Mouse (Mus musculus) skeletal muscle tissue, adult 2 months (tissue): Measurements from ENCODE around the gene Cox6b1.
A peak's percentile ranks its signal among the peaks of the same experiment; 100 is the strongest.

Experiments
- DNase-seq: peaks from one replicate; pipeline ENCODE4 v3.0.0-alpha.2; 2012; ENCODE audit warnings: low read depth, low spot score

The Cox6b1 gene

GRCm38 (mm10) chr7:30610043-30610442, 15.9 kb downstream of the Cox6b1 start:
- no peak for DNase-seq

- no peak for DNase-seq
Measured at GRCm38 (mm10) chr7:30608476-30608875, 17.5 kb downstream of the Cox6b1 start.

GRCm38 (mm10) chr7:30607706-30608309, 18.1 kb downstream of the Cox6b1 start:
- DNase-seq = no peak

DNA sequence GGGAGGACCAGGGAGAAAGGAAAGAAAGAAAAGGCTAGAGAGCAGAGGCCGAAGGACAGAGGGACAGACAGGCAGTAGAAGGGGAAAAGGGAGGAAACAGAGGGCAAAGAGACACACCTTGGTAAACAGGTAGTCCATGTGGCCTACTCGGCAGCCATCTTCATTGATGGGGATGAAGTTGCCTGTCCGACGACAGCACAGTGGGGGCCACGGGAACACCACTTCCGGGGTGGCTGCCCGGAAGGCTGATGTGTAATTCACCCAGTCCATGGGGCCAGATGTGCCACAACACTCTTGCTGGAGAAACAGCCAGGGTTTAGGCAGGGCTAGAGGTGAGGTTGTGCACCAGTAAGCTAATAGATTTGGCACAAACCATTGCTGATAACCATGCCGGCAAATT, 21.0 kb downstream of the Cox6b1 start:
- DNase-seq = no peak

GRCm38 (mm10) chr7:30604424-30604823, 21.5 kb downstream of the Cox6b1 start:
- no peak for DNase-seq

DNA sequence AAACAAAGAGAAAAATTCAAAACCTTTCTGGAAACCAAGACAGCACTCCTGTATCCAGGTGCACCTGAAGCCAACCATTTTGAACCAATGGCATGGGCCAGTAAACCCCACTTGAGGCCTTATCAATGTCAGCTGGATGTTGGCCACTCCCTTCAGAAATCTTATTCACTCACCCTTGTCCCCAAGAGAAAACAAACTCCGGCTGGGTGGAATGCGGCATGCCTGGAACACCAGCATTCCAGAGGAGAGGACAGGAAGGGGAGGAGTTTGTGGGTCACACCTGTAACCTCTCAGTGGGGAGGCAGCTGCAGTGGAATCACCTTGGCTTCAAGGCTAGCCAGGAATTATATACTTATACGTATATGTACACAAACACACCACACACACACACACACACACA, 23.4 kb downstream of the Cox6b1 start:
- no peak for DNase-seq

DNA sequence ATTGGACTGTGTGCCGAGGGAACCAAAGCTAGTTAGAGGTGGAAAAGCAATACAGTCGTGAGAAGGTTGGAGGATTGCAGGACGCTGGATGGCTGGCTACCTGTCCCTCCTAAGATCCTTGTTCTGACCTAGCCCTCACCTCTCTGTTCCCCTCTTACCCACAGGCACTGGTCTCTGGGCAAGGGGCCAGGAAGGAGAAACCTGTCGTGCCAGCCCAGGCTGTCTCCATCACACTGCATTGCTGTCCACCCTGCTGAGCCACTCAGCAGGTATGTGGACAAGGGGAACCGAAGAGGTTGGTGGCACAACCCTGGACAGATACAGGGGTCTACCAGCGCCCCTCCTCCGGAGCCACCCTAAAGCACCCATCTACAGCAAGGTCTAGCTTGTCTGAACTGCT, 25.3 kb downstream of the Cox6b1 start:
- no peak for DNase-seq

GRCm38 (mm10) chr7:30599933-30600353, 26.0 kb downstream of the Cox6b1 start:
- DNase-seq = peak; percentile 82

DNA sequence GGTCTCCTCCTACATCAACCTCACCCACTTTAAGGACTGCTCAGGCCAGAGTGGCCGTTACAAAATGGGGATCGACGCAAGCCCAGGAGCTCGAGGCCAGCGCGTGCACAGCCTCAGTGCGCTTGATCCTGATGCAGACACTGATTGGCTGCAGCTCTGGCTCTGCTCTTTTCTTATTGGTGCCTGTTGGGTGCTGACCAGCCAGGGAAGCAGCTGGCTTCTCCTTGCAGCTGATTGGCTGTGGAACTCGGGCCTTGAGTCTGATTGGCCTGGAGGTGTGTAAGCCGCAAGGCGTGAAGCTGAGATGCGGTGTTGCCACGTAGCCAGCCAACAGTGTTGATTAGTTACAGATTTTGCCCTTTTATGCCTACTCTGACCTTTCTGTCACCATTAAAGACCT, 27.2 kb downstream of the Cox6b1 start, which contains the start of gene Zbtb32:
Zbtb32 (minus strand) TSS at position 124 of the 400 bp plus-strand sequence.
- no peak for DNase-seq

DNA sequence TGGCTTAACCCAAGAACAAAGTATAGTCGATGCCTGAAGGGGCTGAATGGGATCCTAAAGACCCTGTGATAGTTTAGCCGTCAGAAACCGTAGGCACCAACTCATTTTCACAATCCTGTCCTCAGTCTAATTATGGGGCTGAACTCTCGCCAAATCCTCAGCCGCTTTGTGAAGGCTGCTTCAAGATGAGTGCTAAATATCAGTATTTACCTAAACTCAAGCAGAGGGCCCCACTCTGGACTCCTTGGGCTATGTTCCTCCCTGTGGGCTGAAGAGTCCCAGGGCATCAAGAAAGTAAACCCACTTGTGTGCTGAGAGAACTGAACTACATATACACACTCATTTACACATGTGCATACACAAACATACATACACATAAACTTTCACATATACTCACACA, 29.1 kb downstream of the Cox6b1 start:
- no peak for DNase-seq

DNA sequence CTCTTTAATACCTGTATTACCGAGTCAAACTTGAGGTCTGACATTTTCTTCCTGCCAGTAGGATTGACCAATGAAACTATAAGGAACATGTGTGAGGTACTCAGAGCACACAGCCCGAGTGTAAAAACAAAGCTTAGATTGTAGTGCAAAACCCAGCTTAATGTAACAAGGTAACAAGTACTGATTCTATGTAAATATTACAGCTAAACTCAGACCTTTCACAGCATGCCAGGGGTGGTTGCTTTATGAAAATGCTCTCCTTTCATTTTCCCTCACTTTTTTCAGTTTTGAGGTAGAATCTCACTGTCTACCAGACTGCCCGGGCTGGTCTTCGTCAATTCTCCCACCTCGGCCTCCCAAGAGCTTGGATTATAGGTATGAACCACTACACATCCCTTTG, 29.9 kb downstream of the Cox6b1 start:
- no peak for DNase-seq

DNA sequence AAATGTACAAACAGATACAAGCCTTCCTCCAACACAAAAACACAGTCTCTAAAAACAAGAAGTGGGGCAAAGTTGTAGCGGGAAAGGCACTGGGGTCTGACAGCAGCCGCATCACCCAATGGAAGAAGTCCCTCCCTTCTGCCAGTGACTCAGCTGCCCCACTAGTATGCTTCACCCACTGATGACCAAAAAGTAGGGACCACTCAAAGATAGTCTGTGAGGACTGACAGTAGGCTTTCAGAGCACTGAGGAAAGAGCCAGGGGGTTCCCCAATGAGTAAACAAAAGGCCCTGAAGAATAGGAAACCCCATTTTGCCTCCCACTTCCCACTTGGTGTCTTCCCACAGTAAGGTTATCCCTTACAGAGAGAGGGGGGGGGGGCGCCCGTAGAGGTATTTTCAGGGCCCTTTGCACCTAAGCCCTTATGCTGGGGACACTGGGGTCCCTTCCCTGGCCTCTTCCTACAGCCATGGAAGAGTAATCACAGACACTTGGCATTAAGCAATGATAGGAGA, 31.4 kb downstream of the Cox6b1 start:
- no peak for DNase-seq

DNA sequence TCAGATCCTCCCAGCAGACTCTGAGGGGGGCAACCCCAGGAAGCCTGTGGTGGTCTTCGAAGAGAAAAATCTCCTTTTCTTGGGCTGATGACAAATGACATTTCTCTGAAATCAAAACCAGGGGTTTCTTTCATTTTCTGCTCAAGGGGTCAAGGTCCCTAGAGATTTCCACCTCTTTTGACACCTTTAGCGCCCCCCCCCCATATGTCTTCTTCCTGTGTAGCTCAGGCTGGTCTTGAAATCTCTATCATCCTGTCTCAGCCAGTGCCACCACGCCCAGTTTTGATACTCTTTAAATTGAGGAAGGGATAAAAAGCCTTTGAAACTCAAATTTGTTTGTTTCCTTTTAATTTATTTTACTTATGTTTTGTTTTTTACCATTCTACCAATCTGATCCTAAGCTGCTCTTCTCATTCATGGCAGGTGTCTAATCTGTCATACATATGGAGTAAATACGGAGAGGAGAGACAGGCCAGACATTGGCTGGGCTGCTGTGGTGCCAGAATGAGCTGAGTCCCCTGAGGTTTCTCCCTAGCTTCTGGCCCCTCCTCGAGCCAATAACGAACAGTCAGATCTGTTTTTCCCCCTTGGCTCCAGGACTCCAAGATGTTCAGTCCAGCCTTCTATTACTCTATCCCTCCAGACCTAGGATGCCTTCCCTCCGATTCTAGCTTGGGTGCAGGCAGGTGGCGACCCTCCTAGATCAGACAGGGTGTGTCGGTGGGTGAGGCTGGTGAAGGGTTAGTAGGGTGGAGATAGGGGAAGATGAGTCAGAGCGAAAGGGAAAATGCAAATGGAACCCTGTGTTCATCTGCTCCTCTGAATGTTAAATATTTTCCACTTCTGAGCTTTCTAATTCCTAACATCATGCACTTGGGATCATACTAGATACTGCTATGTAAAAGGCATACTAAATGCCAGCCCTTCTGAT, 32.1 kb downstream of the Cox6b1 start:
- DNase-seq = no peak

DNA sequence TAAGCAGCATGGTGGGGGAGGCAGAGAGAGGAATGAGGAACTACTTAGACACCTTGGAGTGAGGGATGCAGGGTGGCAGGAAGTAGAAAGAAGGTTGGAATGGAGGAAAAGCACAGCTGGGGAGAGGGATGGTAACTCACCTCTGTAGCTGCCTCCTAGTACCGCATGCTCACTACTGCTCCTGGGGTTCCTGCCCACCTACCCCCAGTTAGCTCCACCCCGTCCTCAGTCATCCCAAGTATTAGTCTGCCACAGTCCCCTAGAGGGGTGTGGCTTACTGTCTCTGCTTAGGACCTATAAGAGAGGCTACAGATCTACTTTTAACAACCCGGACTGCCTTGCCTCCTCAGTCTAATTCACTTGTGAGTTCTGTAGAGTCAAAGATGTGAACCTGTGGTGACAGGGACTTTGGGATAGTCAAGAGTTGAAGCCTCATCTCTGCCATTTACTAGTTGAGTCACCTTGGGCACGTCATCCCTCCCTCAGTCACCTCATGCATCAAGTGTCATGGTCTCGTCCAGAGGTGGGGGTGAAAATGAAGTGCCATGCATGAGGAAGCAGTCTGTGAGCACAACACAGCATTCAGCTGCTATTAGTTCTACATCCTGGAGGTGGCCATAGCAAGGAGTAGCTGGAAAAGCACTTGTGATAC, 33.1 kb downstream of the Cox6b1 start:
- no peak for DNase-seq

GRCm38 (mm10) chr7:30591605-30591951, 34.4 kb downstream of the Cox6b1 start:
- no peak for DNase-seq

DNA sequence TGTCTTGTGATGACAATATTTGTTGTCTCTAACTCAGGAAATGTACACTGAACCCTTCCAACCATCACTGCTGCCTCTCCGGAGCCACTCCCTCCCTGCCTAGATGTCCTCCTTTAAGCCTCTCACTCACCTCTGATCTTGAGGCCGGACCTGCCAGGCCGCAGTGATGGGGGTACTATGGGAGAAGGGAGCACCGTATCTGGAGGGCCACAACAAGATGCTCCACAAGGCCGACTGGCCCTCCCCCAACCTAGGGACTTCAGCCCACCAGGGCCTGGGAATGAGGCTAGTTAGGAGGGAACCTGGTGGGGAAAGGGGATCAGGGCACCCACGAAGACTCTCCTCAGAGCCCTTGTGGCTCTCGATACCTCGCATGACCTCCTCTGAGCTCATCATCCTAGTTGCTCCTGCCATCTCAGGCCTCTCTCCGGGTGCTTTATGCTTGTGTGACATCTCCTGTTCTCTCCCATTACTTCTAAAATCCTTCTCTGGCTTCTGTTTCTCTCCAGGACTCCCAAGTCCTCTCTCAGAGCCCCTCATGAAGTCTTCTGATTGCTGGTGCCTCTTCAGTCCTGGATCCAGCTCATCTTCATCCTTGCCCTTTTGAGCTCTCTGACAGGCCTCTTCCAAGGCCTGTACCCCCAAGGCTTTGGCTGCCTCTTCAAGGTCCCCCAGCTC, 34.9 kb downstream of the Cox6b1 start:
- DNase-seq = no peak

- DNase-seq = peak; percentile 55
Measured at GRCm38 (mm10) chr7:30589435-30590301, 36.3 kb downstream of the Cox6b1 start.

DNA sequence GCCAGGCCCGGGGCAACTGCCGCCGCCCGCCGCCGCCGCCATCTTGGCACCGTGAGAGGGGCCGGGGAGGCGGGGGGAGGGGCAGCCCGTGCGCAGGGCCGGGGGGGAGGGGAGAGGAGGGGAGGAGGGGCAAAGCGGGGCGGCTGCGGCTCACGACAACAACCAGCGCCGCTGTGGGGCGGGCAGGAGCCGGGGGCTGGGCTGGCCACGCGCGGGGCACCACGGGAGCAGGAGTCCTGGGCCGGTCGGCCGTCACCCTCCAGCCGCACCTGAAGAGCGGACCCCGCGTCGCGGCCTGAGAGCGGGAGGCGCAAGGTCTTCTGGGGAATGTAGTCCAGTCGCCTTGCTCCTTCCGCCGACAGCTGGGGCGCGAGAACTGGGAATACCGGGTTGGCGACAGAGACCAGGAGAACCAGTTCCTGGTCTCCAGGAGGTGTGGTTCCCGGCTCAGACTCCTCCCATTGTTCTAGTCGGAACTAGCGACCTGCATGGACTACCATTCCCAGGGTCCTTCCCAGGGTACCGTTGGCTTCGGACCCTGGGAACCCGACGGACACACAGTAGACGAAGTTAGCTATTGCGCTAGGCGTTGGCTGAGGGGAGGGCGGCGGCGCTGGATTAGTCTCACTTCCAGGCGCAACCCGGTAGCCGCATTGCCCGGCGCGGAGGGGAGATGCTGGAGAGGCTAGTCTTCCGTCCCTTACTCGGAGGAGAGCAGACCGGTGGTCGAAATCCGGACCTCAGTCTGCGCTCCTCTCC, 37.1 kb downstream of the Cox6b1 start, which contains the start of gene Kmt2b:
Kmt2b (minus strand) TSS at position 51 of the 759 bp plus-strand sequence.
- peak; percentile 97 for DNase-seq

DNA sequence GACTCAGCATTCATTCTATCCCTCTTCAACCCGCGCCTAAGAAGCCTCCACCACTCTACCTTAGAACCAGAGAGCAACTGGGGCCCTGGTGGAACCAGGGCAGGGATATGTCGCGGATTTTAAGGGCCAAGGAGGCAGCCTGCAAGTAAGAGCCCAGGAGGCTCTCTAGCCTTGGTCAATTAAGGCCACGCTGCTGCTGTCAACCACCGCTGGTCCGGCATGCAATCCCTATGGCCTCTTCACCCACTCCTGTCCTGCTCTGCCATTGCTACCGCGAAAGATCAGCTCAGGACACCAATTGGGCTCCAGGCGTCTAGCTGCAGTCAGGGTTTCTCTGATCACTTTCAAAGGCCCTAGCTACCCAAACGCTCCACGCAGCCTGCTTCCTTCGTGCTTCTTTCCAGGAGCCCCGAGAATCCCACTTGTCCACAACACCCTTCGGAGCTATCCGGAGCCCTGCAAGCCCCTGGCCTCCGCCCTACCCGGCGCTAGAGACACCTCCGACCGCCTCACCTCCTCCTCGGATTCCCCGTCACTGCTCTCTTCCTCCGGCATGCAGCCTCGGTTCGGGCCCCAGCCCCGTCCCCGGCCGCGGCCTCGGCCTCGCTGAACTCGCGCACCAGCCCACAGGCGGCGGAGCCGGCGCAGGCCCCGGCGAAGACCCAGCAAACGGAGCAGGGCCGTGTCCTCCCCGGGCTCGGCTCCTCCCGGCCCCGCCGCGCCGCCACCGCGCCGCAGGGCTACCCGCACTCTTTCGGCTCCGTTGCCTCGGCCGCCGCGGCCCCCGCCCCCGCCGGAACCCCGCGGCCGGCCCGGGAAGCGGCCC, 37.9 kb downstream of the Cox6b1 start:
- no peak for DNase-seq
